Mouse (Mus musculus) ES-Bruce4 (cell line): Measurements from ENCODE around the gene Clcn7.

Source experiments
- CTCF ChIP-seq: IDR thresholded peaks from one replicate; pipeline ENCODE4 v1.8.1; 2011; ENCODE audit warnings: low read depth, low read length
- POLR2A ChIP-seq: IDR thresholded peaks from one replicate; pipeline ENCODE4 v1.8.1; 2011; ENCODE audit warnings: low read length; ENCODE audit not compliant: insufficient read depth

DNA sequence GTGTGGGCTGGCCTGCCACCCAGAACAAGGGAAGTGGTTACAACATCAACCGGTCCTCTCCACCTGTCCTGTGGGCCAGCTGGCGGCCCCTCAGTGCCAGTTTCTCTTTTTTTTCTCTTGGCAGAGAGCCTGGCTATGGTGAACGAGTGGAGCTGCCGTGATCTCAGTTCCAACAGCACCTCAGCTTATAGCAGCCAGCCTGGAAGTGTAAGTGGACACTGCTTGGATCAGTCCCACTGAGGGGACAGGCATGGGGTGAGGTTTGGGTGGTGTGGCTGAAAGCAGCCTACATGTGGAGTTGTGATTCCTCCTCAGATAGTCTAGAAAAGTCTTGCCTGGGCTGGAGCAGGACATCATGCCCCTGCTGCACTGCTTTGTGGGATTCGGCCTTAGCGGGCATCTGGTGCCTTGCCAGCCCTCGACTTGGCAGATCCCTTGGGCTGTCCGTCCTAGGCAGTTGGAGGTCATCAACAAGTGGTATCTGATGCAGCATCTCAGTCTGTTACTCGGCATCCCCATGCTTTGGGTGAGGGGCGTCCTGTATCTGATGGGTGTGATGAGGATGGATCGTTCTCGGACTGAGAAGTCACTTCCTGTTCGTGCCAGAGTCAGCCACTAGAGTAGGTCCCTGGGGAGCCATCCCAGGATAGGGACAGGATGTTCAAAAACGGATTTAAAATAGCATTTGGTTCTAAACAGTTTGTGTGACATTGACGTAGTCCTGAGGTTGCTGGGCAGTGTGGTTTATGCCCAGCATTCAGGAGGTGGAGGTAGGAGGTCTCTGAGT is 77.7 kb downstream of the Clcn7 start:
- TF ChIP-seq CTCF: no peak
- TF ChIP-seq POLR2A: no peak
